Mouse (Mus musculus): Measurements from ENCODE around the gene Rnf39.

Rnf39 gene

GRCm38 (mm10) chr17:36942791-36943471, at the start of gene Rnf39:
Gene Rnf39 (plus strand): TSS chr17:36942918.
- peak; percentile 30 to 41 for DNase-seq

DNA sequence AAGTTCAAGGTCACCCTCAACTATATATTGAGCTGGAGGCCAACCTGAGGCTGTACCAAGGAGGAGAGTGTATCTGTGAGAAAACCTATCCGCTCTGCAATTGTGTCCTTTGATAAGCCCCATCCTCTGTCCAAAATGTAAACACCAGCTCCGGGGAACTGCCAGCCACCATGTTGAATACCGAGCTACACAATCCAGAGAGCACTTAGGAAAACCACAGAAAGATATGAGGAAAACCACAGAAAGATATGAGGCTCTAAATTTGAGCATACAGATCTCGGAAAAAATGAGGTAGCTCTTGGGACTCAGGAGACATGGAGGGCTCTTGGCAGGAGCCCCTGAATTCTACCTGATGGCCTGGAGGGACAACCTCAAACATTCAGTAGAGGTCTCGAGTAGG, 49.3 kb upstream of the Rnf39 start:
- no peak for DNase-seq

GRCm38 (mm10) chr17:36896583-36896982, 46.1 kb upstream of the Rnf39 start:
- DNase-seq: peak; percentile 21 to 44

GRCm38 (mm10) chr17:36897065-36897464, 45.7 kb upstream of the Rnf39 start:
- no peak for DNase-seq

GRCm38 (mm10) chr17:36897552-36898205, 45.0 kb upstream of the Rnf39 start, which contains the start of gene Trim31:
Gene Trim31 (plus strand): TSS chr17:36898118.
- DNase-seq: no peak

- DNase-seq: no peak
These were observed 43.3 kb upstream of the Rnf39 start for GRCm38 (mm10) chr17:36899376-36899775.

DNA sequence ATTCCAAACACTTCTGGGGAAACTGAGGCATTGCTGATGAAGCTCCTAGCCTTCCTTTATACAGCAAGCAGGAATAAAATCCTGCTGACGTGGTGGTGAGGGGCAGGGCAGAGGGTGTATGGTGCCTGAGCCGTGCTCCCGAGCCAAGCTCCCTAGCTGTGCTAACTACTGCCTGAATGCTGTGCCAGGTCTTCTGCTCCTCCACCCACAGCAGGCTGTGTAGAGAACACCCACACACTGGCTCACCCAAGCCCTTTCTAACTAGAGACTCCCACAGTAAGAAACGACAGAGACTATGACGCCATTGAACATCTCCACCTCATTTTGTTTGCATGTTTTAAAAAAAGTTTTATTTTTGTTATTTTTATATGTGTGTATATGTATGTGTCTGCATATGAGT, 42.7 kb upstream of the Rnf39 start:
- DNase-seq: no peak

- no peak for DNase-seq
These were observed 42.0 kb upstream of the Rnf39 start for GRCm38 (mm10) chr17:36900691-36901090.

GRCm38 (mm10) chr17:36903651-36904050, 39.1 kb upstream of the Rnf39 start:
- DNase-seq: no peak

DNA sequence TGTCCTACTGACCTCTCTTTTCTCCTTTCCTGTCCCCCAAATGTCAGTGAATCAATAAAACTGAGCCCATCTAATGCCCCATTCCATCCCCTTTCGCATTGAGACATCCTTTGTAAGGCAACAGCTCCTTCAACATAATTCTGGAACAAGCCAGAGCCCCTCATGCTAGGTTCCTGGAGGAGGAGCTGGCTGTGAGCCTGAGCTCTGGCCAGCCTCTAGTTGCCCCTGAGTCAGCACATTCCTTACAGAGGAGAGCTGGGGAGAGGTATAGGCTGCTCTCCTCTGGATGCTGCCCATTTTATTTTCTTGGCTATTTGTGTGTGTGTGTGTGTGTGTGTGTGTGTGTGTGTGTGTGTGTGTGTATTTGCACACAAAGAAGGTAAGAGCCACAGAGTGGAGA, 34.5 kb upstream of the Rnf39 start:
- no peak for DNase-seq

DNA sequence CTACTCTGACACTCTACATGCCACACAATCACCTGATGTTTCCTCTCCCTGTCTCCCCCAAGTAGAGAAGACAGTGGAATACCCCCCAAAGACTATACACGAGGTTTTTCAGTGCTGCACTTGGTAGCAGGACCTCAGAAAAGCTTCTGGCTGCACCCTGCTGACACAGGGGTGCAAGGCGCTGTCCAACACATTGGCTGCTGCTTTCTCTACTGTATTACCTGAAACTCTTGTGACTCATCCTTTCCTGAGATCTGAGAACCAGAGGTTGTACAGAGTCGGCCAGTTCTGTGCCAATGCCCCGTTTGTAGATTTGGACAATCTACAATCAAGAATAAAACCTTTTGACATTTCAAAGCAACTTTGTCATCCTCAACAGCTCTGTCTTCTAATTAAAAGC, 32.9 kb upstream of the Rnf39 start:
- no peak for DNase-seq

DNA sequence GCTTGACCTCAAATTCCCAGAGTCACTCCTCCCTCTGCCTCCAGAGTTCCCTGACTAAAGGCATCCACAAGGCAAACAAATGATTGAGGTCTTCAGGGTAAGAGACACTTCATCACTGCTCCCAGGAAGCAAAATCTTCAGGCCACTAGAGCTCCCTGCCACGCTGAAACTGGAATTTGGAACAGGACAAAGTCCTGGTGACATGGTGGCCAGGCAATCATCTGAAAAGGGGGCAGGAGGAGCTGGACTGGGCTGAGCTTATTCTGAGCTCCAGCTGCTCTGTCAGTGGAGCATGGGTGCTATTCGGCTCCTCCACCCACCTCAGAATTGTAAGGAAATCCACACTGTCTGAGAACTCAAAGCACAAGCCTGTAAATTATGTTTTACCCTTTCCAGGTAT, 30.7 kb upstream of the Rnf39 start:
- DNase-seq: no peak

DNA sequence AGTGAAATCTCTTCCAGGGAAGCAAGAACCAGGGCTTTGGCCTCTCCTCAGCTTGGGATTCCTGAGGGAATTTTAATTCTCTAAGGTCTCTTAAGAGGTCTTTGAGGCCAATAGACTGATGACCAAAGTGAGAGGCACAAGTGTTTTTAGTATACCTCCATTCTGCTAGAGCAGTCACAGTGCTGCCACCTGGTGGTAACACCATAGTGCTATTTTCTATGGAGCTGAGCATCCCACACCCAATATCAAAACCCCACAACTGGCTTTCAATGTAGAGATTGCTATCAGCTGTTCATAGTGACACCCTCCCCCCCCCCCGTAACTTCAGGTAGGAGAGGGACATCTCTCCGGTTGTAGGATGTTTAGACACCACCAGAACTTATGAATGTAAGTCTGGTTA, 28.6 kb upstream of the Rnf39 start:
- DNase-seq: peak; percentile 77 to 83

DNA sequence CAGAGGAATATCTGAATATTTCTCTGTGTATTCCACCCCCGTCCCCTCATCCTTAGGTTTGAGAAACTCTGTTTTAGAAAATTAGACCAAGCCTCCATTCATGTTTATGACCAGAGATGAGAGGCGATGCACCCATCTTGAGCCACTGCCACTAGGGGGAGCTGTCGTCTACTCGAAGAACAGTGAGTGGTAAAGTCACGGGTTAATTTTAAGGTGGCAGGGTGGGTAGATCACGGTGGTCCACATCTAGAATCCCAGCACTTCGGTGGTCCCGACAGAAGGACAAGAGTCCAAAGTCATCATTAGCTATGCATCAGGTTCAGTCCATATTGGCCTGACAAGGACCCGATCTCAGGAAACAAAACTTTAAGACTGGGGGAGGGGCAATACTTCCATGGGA, 27.6 kb upstream of the Rnf39 start:
- DNase-seq: peak; percentile 62 to 66

- no peak for DNase-seq
These were observed 22.5 kb upstream of the Rnf39 start for GRCm38 (mm10) chr17:36920239-36920638.

- no peak for DNase-seq
These were observed 20.0 kb upstream of the Rnf39 start for GRCm38 (mm10) chr17:36922715-36923114.

GRCm38 (mm10) chr17:36923491-36923890, 19.2 kb upstream of the Rnf39 start:
- no peak for DNase-seq

DNA sequence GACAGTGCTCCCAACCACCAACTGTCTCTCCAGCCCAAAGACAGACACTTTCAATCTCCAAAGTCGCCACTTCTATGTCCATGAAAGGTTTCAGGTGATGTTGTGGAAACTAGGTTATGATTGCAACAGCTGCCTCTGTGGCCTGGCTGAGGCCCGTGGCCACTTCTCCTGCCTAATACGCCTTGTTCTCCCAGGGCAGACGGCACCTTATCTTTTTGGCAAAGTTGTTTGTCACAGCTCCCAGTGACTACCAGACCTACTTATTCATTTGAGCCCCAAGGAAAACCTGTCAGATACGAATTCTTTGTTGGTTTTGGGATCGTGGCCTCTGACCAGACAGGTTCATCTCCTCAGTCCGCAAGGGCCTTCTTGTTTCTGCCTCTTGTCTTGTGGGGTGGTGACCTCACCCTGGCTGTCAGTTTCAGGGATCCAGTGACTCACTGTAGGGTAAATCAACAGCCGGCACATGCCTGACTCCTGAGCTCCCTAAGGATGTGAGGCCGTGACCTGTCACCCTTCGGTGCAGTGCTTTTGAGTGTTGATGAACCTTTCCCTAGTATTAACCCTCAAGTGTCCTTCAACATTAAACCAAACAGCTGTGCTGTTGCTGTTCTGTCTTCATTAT, 15.1 kb upstream of the Rnf39 start:
- no peak for DNase-seq

- DNase-seq: no peak
These were observed 13.3 kb upstream of the Rnf39 start for GRCm38 (mm10) chr17:36929236-36929932.

DNA sequence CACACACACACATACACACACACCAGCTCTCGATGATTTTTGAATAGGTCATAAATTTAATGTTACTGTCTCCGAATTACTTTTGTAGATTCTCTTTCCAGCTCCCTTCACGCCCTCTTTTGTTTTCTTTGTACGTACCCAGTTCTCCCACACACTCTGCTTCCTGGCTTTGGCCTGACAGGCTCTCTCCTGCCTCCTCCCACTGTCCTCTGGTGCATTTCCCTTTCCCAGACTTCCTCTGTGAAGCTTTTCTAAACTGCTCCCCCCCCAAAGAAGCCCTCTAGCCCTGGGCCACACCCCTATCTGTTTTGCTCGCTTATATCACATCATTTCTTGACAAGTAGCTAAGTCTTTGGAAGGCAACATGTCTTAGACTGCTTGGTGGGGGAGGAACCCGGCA, 12.5 kb upstream of the Rnf39 start:
- no peak for DNase-seq

- no peak for DNase-seq
These were observed 11.6 kb upstream of the Rnf39 start for GRCm38 (mm10) chr17:36931130-36931529.

DNA sequence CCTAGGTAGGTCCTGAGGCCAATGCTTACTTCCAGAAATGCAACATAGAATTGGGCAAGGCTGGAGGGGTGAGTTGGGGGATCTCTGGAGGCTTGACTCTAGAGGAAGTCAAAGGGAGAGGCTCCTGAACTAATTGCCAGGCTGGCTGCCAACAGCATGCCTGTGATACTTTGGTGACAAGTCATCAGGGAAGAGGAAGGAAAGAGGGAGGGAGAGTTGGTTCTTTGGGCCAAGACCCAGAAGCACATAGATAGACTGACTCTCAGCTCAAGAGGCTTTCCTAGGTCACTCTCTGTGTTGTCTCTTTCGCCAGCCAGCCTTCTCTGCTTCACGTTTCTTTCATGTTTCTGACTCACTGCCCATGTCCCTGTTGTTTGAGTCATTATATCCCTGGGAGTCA, 10.9 kb upstream of the Rnf39 start:
- no peak for DNase-seq

GRCm38 (mm10) chr17:36938056-36938455, 4.7 kb upstream of the Rnf39 start:
- DNase-seq: no peak

- peak; percentile 68 to 77 for DNase-seq
These were observed 327 bp upstream of the Rnf39 start for GRCm38 (mm10) chr17:36942391-36942790.
